9 mouse cellular contexts compared by ENCODE assay signal in genomic region chr19:40414798-40415475, GRCm38 (mm10).
A peak's percentile ranks its signal among the peaks of the same experiment; 100 is the strongest.
DNase-seq lines count a peak whose midpoint lies in the region; ATAC-seq and TF ChIP-seq lines count a peak whose summit lies in the region.
"Had no signal": no experiment of that assay in that cellular context is flagged by ENCODE, and none has a peak within 500 bp of the region (broad histone marks: within the 10 kb centered on the region; RNA-seq: fewer than 3 reads in every experiment).

No protein-coding gene starts in this region.

- H3K4me3 ChIP-seq in forebrain, embryonic 11.5 days (ENCODE audit: low read depth, low read length): no peak overlapping the region
- H3K4me3 ChIP-seq in forebrain, embryonic 16.5 days (replicated peaks; ENCODE audit: low read length): no peak overlapping the region
- no peak overlapping the region for H3K4me3 ChIP-seq in forebrain, postnatal 0 days (ENCODE audit: low read depth, low read length)
- H3K4me3 ChIP-seq in kidney, embryonic 14.5 days (ENCODE audit: low read length): no peak overlapping the region
- H3K4me3 ChIP-seq in midbrain, embryonic 12.5 days: no peak overlapping the region
- H3K4me3 ChIP-seq: megakaryocyte, embryonic 14.5 days had no signal

- WGBS in forebrain, embryonic 11.5 days: 71% methylated on average over 11 of the region's 11 CpGs
- WGBS in forebrain, embryonic 16.5 days: 77% methylated on average over 11 of the region's 11 CpGs
- WGBS in forebrain, postnatal 0 days: 76% methylated on average over 11 of the region's 11 CpGs
- 35% methylated on average over 11 of the region's 11 CpGs for WGBS in kidney, embryonic 14.5 days
- 59% methylated on average over 11 of the region's 11 CpGs for WGBS in midbrain, embryonic 12.5 days

- H3K36me3 ChIP-seq in forebrain, embryonic 11.5 days (ENCODE audit: control insufficient read depth, insufficient read depth, low read length): no peaks in the 10 kb centered on the region
- no peaks in the 10 kb centered on the region for H3K36me3 ChIP-seq in forebrain, embryonic 16.5 days (ENCODE audit: control insufficient read depth, insufficient read depth)
- H3K36me3 ChIP-seq in forebrain, postnatal 0 days (ENCODE audit: insufficient read depth): no peaks in the 10 kb centered on the region
- no peaks in the 10 kb centered on the region for H3K36me3 ChIP-seq in kidney, embryonic 14.5 days (ENCODE audit: control insufficient read depth, insufficient read depth, low read length)
- no peaks in the 10 kb centered on the region for H3K36me3 ChIP-seq in midbrain, embryonic 12.5 days

- no peak for DNase-seq in forebrain, embryonic 11.5 days (ENCODE audit: low spot score)
- no peak for DNase-seq in forebrain, postnatal 0 days
- no peak for DNase-seq in ovary, postnatal 14 days (ENCODE audit: low spot score)
- no peak for DNase-seq in adrenal gland, adult (ENCODE audit: inconsistent age in 2 of 2, low spot score in 1 of 2)
- no peak for DNase-seq in adrenal gland, adult 18-20 months (ENCODE audit: low spot score in 2 of 2)

- 0 out of 2 replicates have a peak overlapping the region, but pooled peaks have one; percentile 20 for H3K27ac ChIP-seq in forebrain, embryonic 11.5 days (ENCODE audit: low read depth, low read length)
- H3K27ac ChIP-seq in forebrain, embryonic 16.5 days (ENCODE audit: low read length): no peak overlapping the region
- 0 out of 2 replicates have a peak overlapping the region, but pooled peaks have one; percentile 5 for H3K27ac ChIP-seq in forebrain, postnatal 0 days (ENCODE audit: low read depth, low read length)
- H3K27ac ChIP-seq in kidney, embryonic 14.5 days (ENCODE audit: low read depth, low read length): peak overlapping the region; percentile 93
- H3K27ac ChIP-seq in midbrain, embryonic 12.5 days (replicated peaks): 0 out of 2 replicates have a peak overlapping the region, but pooled peaks have one; percentile 20

- no peak for TF ChIP-seq CTCF in forebrain, postnatal 0 days (IDR thresholded peaks at IDR 0.05; ENCODE audit: low read depth)

- H3K27me3 ChIP-seq in forebrain, embryonic 11.5 days (ENCODE audit: control insufficient read depth, insufficient read depth, low read length): no peaks in the 10 kb centered on the region
- no peaks in the 10 kb centered on the region for H3K27me3 ChIP-seq in forebrain, embryonic 16.5 days (replicated peaks; ENCODE audit: control insufficient read depth, insufficient read depth, low read length)
- H3K27me3 ChIP-seq in forebrain, postnatal 0 days (ENCODE audit: insufficient read depth, low read length): no peaks in the 10 kb centered on the region
- H3K27me3 ChIP-seq in kidney, embryonic 14.5 days (ENCODE audit: control insufficient read depth, insufficient read depth, low read length): no peaks in the 10 kb centered on the region
- no peaks in the 10 kb centered on the region for H3K27me3 ChIP-seq in midbrain, embryonic 12.5 days

- H3K4me1 ChIP-seq in forebrain, embryonic 11.5 days (replicated peaks; ENCODE audit: control insufficient read depth, insufficient read depth, low read length): no peaks in the 10 kb centered on the region
- H3K4me1 ChIP-seq in forebrain, embryonic 16.5 days (replicated peaks; ENCODE audit: control insufficient read depth, insufficient read depth, low read length): peaks cover 27% of the 10 kb centered on the region
- H3K4me1 ChIP-seq in forebrain, postnatal 0 days (ENCODE audit: insufficient read depth): peaks cover 18% of the 10 kb centered on the region
- peaks cover 26% of the 10 kb centered on the region for H3K4me1 ChIP-seq in kidney, embryonic 14.5 days (ENCODE audit: control insufficient read depth, insufficient read depth, low read length)
- H3K4me1 ChIP-seq in midbrain, embryonic 12.5 days: peaks cover 4% of the 10 kb centered on the region; the same call in 1 of the 2 replicates

- no peak overlapping the region for H3K9ac ChIP-seq in forebrain, embryonic 11.5 days (ENCODE audit: low read length)
- no peak overlapping the region for H3K9ac ChIP-seq in forebrain, embryonic 16.5 days (replicated peaks; ENCODE audit: low read depth, low read length)
- H3K9ac ChIP-seq in forebrain, postnatal 0 days: no peak overlapping the region
- H3K9ac ChIP-seq in kidney, embryonic 14.5 days (ENCODE audit: low read depth, low read length): no peak overlapping the region
- H3K9ac ChIP-seq in midbrain, embryonic 12.5 days (replicated peaks): no peak overlapping the region

- ATAC-seq in forebrain, embryonic 11.5 days (replicated peaks; ENCODE audit: low FRiP score): no peak
- ATAC-seq in forebrain, embryonic 16.5 days: no peak
- no peak for ATAC-seq in forebrain, postnatal 0 days
- peak; percentile 76 for ATAC-seq in kidney, embryonic 14.5 days (ENCODE audit: low FRiP score, low TSS enrichment)
- ATAC-seq in midbrain, embryonic 12.5 days (ENCODE audit: low FRiP score, low read depth): peak; percentile 23; the same call in 1 of the 2 replicates

- no peaks in the 10 kb centered on the region for H3K9me3 ChIP-seq in forebrain, embryonic 11.5 days (ENCODE audit: control insufficient read depth, low read length)
- H3K9me3 ChIP-seq in forebrain, embryonic 16.5 days (ENCODE audit: control insufficient read depth, low read length): no peaks in the 10 kb centered on the region
- H3K9me3 ChIP-seq in forebrain, postnatal 0 days (ENCODE audit: low read length): no peaks in the 10 kb centered on the region
- no peaks in the 10 kb centered on the region for H3K9me3 ChIP-seq in kidney, embryonic 14.5 days (ENCODE audit: control insufficient read depth, low read length)
- no peaks in the 10 kb centered on the region for H3K9me3 ChIP-seq in midbrain, embryonic 12.5 days
- H3K9me3 ChIP-seq: megakaryocyte, embryonic 14.5 days had no signal

- H3K4me2 ChIP-seq in forebrain, embryonic 11.5 days (ENCODE audit: low read depth, low read length, severe bottlenecking): no peak overlapping the region
- H3K4me2 ChIP-seq in forebrain, embryonic 16.5 days (ENCODE audit: low read length): no peak overlapping the region
- H3K4me2 ChIP-seq in forebrain, postnatal 0 days (ENCODE audit: low read depth): no peak overlapping the region
- H3K4me2 ChIP-seq in kidney, embryonic 14.5 days (replicated peaks; ENCODE audit: low read depth, low read length): no peak overlapping the region
- H3K4me2 ChIP-seq in midbrain, embryonic 12.5 days (replicated peaks): no peak overlapping the region

Comparison
In these comparisons a context has a peak if more than half of its experiments do, and no peak if none do; other contexts are left out.
1. ATAC-seq: peak in kidney, embryonic 14.5 days (single experiment) and midbrain, embryonic 12.5 days (single experiment); none in forebrain, embryonic 11.5 days (single experiment), forebrain, embryonic 16.5 days (single experiment) and forebrain, postnatal 0 days (single experiment).